Mouse (Mus musculus): ENCODE data around the gene Zfp653. TPM values are rescaled to one million over a fixed set of nuclear protein-coding genes. Genes with fewer than 3 reads are reported as not detected.
A peak's percentile ranks its signal among the peaks of the same experiment; 100 is the strongest.

Zfp653 gene
- polyA plus RNA-seq, 1 experiment from 2014 or later: 7.5 TPM

DNA sequence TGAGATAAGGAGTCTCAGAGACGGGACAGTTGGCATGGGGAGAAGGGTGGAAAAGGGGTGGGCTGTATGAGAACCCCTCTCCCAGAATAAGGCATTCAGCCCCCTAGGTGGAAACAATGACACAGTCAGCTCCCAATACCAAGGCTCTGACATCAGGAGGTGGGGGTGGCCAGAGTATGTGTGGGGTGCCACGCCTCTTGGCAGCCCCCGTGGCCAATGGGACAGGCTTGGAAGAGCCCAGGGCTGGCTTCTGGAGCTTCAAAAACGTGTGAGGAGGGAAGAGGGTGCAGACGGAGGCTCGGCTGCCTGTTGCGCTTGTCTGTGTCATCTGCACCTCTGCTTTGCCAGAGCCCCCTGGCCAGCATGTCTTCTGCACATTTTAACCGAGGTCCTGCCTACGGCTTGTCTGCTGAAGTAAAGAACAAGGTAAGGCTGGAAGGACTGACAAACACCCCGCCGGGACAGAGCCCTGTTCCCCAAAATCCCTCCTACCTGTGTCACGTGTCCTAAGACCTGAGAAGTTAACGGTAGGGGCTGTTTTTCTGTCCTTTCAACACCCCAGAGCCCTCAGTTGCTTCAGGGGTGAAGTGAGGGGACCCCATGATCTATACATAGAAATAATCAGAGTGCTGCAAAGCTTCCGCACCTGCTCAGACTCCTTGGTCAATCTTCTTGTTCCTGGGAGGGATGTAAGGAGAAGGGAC, 28.0 kb upstream of the Zfp653 start, which contains the start of gene Cnn1:
Gene Cnn1 (plus strand): TSS at position 224 of the 704 bp plus-strand sequence.
- WGBS: 10% methylated on average over 14 of the region's 14 CpGs
- no peak within 1 kb of the TSS; the same call in 1 of the 2 replicates for H3K4me3 ChIP-seq (ENCODE audit: low read depth, low read length)
- peak within 1 kb of the TSS; percentile 20; the same call in 1 of the 2 replicates for H3K4me2 ChIP-seq
- H3K27me3 ChIP-seq (replicated peaks; ENCODE audit: control insufficient read depth, insufficient read depth, low read length): peaks cover 36% of the 10 kb centered on the region
- H3K4me1 ChIP-seq (replicated peaks; ENCODE audit: control insufficient read depth, insufficient read depth, low read length): peaks cover 5% of the 10 kb centered on the region; the same call in 1 of the 2 replicates
- H3K9ac ChIP-seq (ENCODE audit: low read depth, low read length): no peak within 1 kb of the TSS; the same call in 1 of the 2 replicates
- no peaks in the 10 kb centered on the region for H3K36me3 ChIP-seq (ENCODE audit: control insufficient read depth, insufficient read depth, low read length)
- no peak within 1 kb of the TSS for H3K27ac ChIP-seq (ENCODE audit: low read depth, low read length)
- no peak for ATAC-seq (replicated peaks; ENCODE audit: low FRiP score)
- no peaks in the 10 kb centered on the region for H3K9me3 ChIP-seq (ENCODE audit: control insufficient read depth, low read length)
- no peak for DNase-seq (ENCODE audit: low spot score)

DNA sequence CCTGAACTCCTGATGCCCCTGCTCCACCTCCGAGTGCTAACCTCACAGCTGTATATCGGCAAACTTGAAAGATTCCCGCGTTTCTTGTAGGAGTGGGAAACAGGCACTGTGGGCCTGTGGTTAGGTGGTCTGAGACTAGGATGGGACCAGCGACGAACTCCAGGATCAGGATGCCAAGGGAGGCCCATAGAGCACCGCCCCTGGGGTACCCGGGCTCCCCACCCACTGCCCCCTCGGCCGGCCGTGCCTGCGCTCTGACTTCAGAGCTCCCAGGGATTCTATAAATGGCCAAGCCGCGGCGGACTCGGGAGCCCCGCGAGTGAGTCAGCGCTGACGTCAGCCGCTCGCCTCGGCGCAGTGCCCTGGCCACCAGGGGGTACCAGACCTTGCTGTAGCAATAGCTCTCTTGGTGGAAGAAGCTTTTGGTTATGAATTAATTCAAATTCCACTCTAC, 24.7 kb upstream of the Zfp653 start:
- H3K36me3 ChIP-seq (ENCODE audit: control insufficient read depth, insufficient read depth, low read length): no peaks in the 10 kb centered on the region
- ATAC-seq (replicated peaks; ENCODE audit: low FRiP score) (peak; percentile 84), DNase-seq (ENCODE audit: low spot score) (peak; percentile 85)
- H3K4me3 ChIP-seq (ENCODE audit: low read depth, low read length): peak overlapping the region; percentile 43
- H3K9ac ChIP-seq (ENCODE audit: low read depth, low read length): peak overlapping the region; percentile 73
- peaks cover 29% of the 10 kb centered on the region for H3K27me3 ChIP-seq (replicated peaks; ENCODE audit: control insufficient read depth, insufficient read depth, low read length)
- H3K4me1 ChIP-seq (replicated peaks; ENCODE audit: control insufficient read depth, insufficient read depth, low read length): peaks cover 5% of the 10 kb centered on the region; the same call in 1 of the 2 replicates
- H3K27ac ChIP-seq (ENCODE audit: low read depth, low read length): no peak overlapping the region
- peak overlapping the region; percentile 85 for H3K4me2 ChIP-seq
- WGBS: 1% methylated on average over 24 of the region's 24 CpGs
- H3K9me3 ChIP-seq (ENCODE audit: control insufficient read depth, low read length): no peaks in the 10 kb centered on the region

GRCm38 (mm10) chr9:22092746-22093145, 21.6 kb upstream of the Zfp653 start:
- Histone ChIP-seq H3K4me1 (replicated peaks; ENCODE audit: control insufficient read depth, insufficient read depth, low read length) (no peaks in the 10 kb centered on the region), H3K36me3 (ENCODE audit: control insufficient read depth, insufficient read depth, low read length) (no peaks in the 10 kb centered on the region), H3K9me3 (ENCODE audit: control insufficient read depth, low read length) (no peaks in the 10 kb centered on the region), H3K9ac (ENCODE audit: low read depth, low read length) (no peak overlapping the region), H3K4me2 (no peak overlapping the region), H3K4me3 (ENCODE audit: low read depth, low read length) (no peak overlapping the region), H3K27me3 (replicated peaks; ENCODE audit: control insufficient read depth, insufficient read depth, low read length) (no peaks in the 10 kb centered on the region; the same call in 1 of the 2 replicates), H3K27ac (ENCODE audit: low read depth, low read length) (no peak overlapping the region)
- ATAC-seq (replicated peaks; ENCODE audit: low FRiP score) (no peak), DNase-seq (ENCODE audit: low spot score) (no peak)
- WGBS: 80% methylated on average over 6 of the region's 6 CpGs

DNA sequence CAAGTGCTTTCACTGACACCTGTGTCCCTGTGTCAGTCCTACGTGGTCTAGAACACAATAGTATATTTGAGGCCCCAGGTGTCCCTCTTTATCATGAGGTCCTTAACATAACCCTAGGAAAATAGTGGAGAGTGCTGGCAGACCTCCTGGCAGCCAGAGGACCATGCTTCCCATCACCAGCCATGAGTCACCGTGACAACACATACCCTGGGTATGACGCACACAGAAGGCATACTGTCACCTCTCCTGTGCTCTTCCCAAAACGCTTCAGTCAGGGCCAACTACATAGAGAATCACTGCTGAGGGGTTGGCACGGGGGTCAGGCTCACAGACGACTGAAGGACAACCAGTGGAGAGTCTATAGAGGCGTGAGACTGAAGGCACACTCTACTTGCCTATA, 18.8 kb upstream of the Zfp653 start:
- H3K27me3 ChIP-seq (replicated peaks; ENCODE audit: control insufficient read depth, insufficient read depth, low read length): no peaks in the 10 kb centered on the region; the same call in 1 of the 2 replicates
- no peak overlapping the region for H3K4me2 ChIP-seq
- no peaks in the 10 kb centered on the region for H3K9me3 ChIP-seq (ENCODE audit: control insufficient read depth, low read length)
- no peak for ATAC-seq (replicated peaks; ENCODE audit: low FRiP score)
- no peaks in the 10 kb centered on the region for H3K36me3 ChIP-seq (ENCODE audit: control insufficient read depth, insufficient read depth, low read length)
- no peak overlapping the region for H3K9ac ChIP-seq (ENCODE audit: low read depth, low read length)
- DNase-seq (ENCODE audit: low spot score): no peak
- WGBS: 83% methylated on average over 7 of the region's 7 CpGs
- no peak overlapping the region for H3K27ac ChIP-seq (ENCODE audit: low read depth, low read length)
- H3K4me3 ChIP-seq (ENCODE audit: low read depth, low read length): no peak overlapping the region
- H3K4me1 ChIP-seq (replicated peaks; ENCODE audit: control insufficient read depth, insufficient read depth, low read length): no peaks in the 10 kb centered on the region

- no peaks in the 10 kb centered on the region for H3K36me3 ChIP-seq (ENCODE audit: control insufficient read depth, insufficient read depth, low read length)
- H3K9me3 ChIP-seq (ENCODE audit: control insufficient read depth, low read length): no peaks in the 10 kb centered on the region
- DNase-seq (ENCODE audit: low spot score) (no peak), ATAC-seq (replicated peaks; ENCODE audit: low FRiP score) (no peak)
- H3K4me2 ChIP-seq: no peak overlapping the region
- H3K4me1 ChIP-seq (replicated peaks; ENCODE audit: control insufficient read depth, insufficient read depth, low read length): peaks cover 3% of the 10 kb centered on the region; the same call in 1 of the 2 replicates
- H3K4me3 ChIP-seq (ENCODE audit: low read depth, low read length): no peak overlapping the region
- no peak overlapping the region for H3K9ac ChIP-seq (ENCODE audit: low read depth, low read length)
- 94% methylated on average over 7 of the region's 7 CpGs for WGBS
- H3K27me3 ChIP-seq (replicated peaks; ENCODE audit: control insufficient read depth, insufficient read depth, low read length): no peaks in the 10 kb centered on the region; the same call in 1 of the 2 replicates
- no peak overlapping the region for H3K27ac ChIP-seq (ENCODE audit: low read depth, low read length)
Observed at GRCm38 (mm10) chr9:22089281-22089680, 18.1 kb upstream of the Zfp653 start.

DNA sequence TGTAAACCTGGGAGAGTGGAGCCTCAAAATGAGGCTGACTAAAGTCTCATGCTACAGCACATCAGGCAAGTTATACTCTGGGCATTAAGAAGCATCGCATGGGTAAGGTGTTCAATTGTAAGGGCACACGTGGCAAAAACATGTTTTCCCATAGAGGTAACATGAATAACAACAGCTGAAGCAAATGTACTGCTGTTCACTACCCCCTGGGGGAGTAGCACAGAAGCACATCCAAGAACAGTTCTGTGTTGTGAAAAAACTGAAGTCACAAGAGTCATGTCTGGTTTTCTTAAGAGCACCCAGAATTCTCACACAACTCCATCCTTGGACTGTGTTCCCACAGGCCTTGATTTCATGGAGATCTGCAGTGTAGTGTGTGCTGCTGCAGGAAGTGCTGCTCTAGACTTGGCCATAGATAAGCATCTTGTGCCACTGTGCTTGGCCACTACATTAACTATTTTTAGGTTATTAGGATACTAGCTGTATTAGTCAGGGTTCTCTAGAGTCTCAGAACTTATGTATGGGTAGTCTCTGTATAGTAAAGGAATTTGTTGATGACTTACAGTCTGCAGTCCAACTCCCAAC, 15.9 kb upstream of the Zfp653 start:
- ATAC-seq (replicated peaks; ENCODE audit: low FRiP score) (no peak), DNase-seq (ENCODE audit: low spot score) (no peak)
- WGBS: 84% methylated on average over 2 of the region's 2 CpGs
- Histone ChIP-seq H3K4me3 (ENCODE audit: low read depth, low read length) (no peak overlapping the region), H3K4me2 (no peak overlapping the region), H3K9ac (ENCODE audit: low read depth, low read length) (no peak overlapping the region), H3K9me3 (ENCODE audit: control insufficient read depth, low read length) (no peaks in the 10 kb centered on the region), H3K27me3 (replicated peaks; ENCODE audit: control insufficient read depth, insufficient read depth, low read length) (no peaks in the 10 kb centered on the region), H3K4me1 (replicated peaks; ENCODE audit: control insufficient read depth, insufficient read depth, low read length) (peaks cover 3% of the 10 kb centered on the region; the same call in 1 of the 2 replicates), H3K36me3 (ENCODE audit: control insufficient read depth, insufficient read depth, low read length) (no peaks in the 10 kb centered on the region), H3K27ac (ENCODE audit: low read depth, low read length) (no peak overlapping the region)

- peaks cover 3% of the 10 kb centered on the region; the same call in 1 of the 2 replicates for H3K4me1 ChIP-seq (replicated peaks; ENCODE audit: control insufficient read depth, insufficient read depth, low read length)
- H3K4me3 ChIP-seq (ENCODE audit: low read depth, low read length): peak overlapping the region; percentile 83
- H3K27me3 ChIP-seq (replicated peaks; ENCODE audit: control insufficient read depth, insufficient read depth, low read length): no peaks in the 10 kb centered on the region
- H3K27ac ChIP-seq (ENCODE audit: low read depth, low read length): peak overlapping the region; percentile 47; the same call in 1 of the 2 replicates
- H3K9me3 ChIP-seq (ENCODE audit: control insufficient read depth, low read length): no peaks in the 10 kb centered on the region
- H3K36me3 ChIP-seq (ENCODE audit: control insufficient read depth, insufficient read depth, low read length): no peaks in the 10 kb centered on the region
- WGBS: 86% methylated on average over 6 of the region's 6 CpGs
- ATAC-seq (replicated peaks; ENCODE audit: low FRiP score): no peak
- DNase-seq (ENCODE audit: low spot score): no peak
- H3K4me2 ChIP-seq: peak overlapping the region; percentile 88
- H3K9ac ChIP-seq (ENCODE audit: low read depth, low read length): peak overlapping the region; percentile 77
Observed at GRCm38 (mm10) chr9:22086012-22086411, 14.8 kb upstream of the Zfp653 start.

GRCm38 (mm10) chr9:22085022-22085834, 14.1 kb upstream of the Zfp653 start, which contains the start of gene Ecsit:
TSS of gene Ecsit (minus strand) at chr9:22085438.
- Histone ChIP-seq H3K9ac (ENCODE audit: low read depth, low read length) (peak within 1 kb of the TSS; percentile 77), H3K27ac (ENCODE audit: low read depth, low read length) (peak within 1 kb of the TSS; percentile 47), H3K4me1 (replicated peaks; ENCODE audit: control insufficient read depth, insufficient read depth, low read length) (peaks cover 3% of the 10 kb centered on the region; the same call in 1 of the 2 replicates), H3K36me3 (ENCODE audit: control insufficient read depth, insufficient read depth, low read length) (no peaks in the 10 kb centered on the region; the same call in 1 of the 2 replicates), H3K27me3 (replicated peaks; ENCODE audit: control insufficient read depth, insufficient read depth, low read length) (no peaks in the 10 kb centered on the region), H3K9me3 (ENCODE audit: control insufficient read depth, low read length) (no peaks in the 10 kb centered on the region), H3K4me3 (ENCODE audit: low read depth, low read length) (peak within 1 kb of the TSS; percentile 83), H3K4me2 (peak within 1 kb of the TSS; percentile 88)
- WGBS: under 1% methylated on average over 48 of the region's 48 CpGs
- DNase-seq (ENCODE audit: low spot score) (peak; percentile 85), ATAC-seq (replicated peaks; ENCODE audit: low FRiP score) (peak; percentile 99)
